Mouse (Mus musculus): ENCODE measurements around the gene Tmem97.

DNA sequence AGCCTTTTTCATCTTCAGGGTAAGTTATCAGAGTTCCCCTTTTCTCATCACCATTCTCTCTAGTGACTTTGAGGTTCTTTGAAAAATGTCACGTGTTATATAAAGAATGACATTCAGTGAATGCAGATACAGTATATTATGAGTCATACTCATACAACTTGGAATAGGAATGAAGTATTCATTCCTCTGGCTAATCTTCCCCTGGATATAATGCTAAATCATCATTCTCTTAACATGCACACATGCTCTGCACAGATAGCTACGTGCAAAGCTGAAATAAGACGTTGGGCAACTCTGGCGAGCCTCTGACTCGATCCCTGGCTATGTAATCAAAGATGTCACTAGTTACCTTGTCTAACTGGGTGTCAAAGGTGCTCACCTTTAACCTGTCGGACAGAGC is 21.3 kb upstream of the Tmem97 start:
- TF ChIP-seq CTCF (IDR thresholded peaks at IDR 0.05; ENCODE audit: low read depth, low read length) = no peak
- no peak for TF ChIP-seq POLR2A (IDR thresholded peaks at IDR 0.05; ENCODE audit: extremely low read depth, insufficient read depth, low read length)

Measured in liver, adult 2 months (tissue).